Mouse (Mus musculus): ENCODE measurements around the gene Srd5a2.

Srd5a2 gene

DNA sequence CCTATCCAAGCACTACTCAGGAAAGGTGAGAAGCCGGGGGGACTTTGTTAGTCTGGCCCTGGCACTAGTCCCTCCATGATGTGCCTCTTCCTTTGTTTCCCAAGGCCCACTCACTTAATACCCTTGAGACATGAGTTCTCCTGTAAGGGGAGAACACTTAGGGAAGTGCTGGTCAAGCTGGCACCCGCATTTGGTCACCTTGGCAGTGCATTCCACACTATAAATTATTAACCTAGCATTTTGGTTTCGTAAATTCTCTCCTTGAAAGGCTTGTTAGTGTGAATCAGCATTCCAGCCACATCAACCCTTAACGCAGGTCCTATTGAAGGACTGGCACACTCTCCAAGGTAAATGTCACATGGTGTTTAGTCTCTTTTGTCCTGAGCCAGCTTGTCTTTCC is 61.8 kb downstream of the Srd5a2 start:
- DNase-seq (ENCODE audit: low spot score in 2 of 2), result no peak

- DNase-seq (ENCODE audit: low spot score in 2 of 2), result no peak
Measured at GRCm38 (mm10) chr17:73984508-73984907, 63.2 kb downstream of the Srd5a2 start.

DNA sequence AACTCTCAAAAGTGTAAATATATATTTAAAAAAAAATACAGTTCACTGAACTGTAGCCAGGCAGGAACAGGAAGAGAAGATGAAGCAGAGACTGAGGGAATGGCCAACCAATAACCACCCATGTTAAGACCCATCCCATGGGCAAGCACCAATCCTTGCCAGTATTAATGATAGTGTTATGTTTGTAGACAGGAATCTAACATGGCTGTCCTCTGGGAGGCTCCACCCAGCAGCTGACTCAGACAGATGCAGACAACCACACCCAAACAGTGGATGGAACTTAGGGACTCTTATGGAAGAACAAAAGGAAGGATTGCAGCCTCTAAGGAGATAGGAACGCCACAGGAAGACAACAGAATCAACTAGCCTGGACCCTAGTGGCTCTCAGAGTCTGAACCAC is 64.8 kb downstream of the Srd5a2 start:
- DNase-seq (ENCODE audit: low spot score in 2 of 2), result no peak

- no peak for DNase-seq (ENCODE audit: low spot score in 2 of 2)
Measured at GRCm38 (mm10) chr17:73976066-73976465, 71.7 kb downstream of the Srd5a2 start.

DNA sequence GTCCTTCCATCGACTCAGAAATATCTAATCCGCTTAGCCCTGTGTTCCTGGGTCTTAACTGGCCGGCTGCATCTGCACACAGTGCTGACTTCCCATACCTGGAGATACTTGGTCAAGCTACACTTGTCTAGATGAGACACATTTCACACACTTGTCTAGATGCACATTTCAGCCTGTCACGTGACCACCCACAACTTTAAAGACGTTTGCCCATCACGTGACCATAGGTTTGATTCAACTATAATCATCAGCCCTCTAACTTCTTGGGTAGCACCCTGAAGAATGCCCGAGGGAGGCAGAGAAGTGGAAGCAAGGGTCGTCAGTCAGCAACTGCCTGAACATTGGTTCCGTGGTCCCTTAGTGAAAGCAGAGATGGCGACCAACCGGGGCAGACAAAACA is 75.1 kb downstream of the Srd5a2 start:
- no peak for DNase-seq (ENCODE audit: low spot score in 2 of 2)

DNA sequence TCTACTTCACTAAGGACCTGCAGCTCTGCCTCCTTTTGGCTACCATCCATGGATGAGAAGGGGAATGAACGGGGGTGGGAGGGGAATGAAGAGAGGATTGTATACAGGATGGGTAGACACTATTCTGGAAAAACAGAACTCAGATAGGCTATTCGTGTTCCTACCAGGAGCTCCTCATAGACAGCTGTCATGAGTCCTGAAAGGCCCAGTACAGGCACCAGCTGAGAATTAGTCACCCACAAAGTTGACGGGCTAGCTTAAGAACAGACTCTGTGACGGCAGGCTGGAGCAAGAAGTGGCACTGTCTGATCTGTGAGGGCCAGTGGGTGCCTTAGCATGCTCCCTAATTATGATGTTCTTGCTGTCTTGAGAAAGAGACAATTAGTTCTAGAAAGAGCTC is 76.4 kb downstream of the Srd5a2 start:
- no peak for DNase-seq (ENCODE audit: low spot score in 2 of 2)

DNA sequence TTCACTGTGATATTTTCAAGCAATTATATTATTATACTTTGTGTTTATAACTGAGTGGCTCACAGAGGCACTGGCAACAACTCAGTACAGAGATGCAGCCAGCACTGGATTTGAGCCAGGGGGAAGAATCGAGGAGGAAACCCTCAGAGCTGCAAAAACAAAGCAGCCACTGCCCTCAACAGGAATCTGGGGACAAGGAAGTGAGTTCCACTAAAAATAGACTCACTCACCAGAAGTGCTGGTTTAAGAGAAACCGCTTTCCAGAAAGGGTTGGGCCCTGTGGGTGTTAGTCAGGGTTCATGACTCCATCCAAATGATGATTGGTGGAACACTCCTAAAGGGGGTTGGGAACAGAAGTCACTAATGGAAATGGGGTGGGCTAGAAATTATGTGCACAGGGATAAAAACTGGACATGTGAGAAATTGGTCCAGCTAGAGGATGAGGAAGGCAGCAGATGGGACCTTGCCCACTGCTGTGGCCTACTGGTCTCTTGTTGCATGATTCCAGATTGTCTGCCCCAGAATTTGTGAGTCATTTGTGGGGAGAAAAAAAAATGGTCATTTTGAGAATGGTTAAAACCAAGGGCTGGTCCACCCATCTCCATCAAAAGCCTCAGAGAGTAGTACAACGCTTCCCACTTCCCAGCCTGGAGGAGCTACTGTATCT is 77.2 kb downstream of the Srd5a2 start:
- DNase-seq (ENCODE audit: low spot score in 2 of 2), result peak; percentile 89 to 95
